Mouse (Mus musculus): ENCODE data around the gene Mif4gd. TPM values are rescaled to one million over a fixed set of nuclear protein-coding genes. Genes with fewer than 3 reads are reported as not detected.

Gene Mif4gd
- polyA plus RNA-seq, 1 experiment from 2014 or later: 23.8 TPM

- H3K4me1 ChIP-seq: peaks cover 21% of the 10 kb centered on the region
- WGBS: 86% methylated on average over 6 of the region's 6 CpGs
- H3K4me3 ChIP-seq: no peak overlapping the region
- no peaks in the 10 kb centered on the region for H3K9me3 ChIP-seq
- H3K27ac ChIP-seq: no peak overlapping the region
- peaks cover 65% of the 10 kb centered on the region for H3K36me3 ChIP-seq (replicated peaks)
- DNase-seq (ENCODE audit: extremely low spot score, low spot score): no peak
- no peaks in the 10 kb centered on the region for H3K27me3 ChIP-seq (ENCODE audit: poor library complexity, severe bottlenecking)
Observed at GRCm38 (mm10) chr11:115616893-115617292, 4.1 kb upstream of the Mif4gd start.

DNA sequence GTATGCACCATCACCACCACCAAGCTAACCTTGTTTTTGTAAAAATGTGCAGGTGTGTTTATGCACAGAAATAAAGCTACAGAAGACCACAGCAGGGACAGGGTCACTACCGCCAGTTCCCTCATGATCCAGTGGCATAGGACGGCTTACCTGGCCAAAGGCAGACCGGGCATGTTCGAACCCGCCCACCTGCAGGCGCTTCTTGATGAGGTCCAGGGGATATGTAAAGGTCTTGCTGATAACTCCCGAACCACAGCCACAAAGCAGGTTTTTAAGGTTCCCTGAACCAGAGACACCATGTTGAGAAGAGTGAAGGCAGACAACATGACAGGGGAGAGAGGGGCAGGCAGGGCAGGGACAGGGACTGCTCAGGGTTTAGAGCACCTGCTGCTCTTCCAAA, 3.6 kb upstream of the Mif4gd start:
- DNase-seq (ENCODE audit: extremely low spot score, low spot score): no peak
- Histone ChIP-seq H3K27me3 (ENCODE audit: poor library complexity, severe bottlenecking) (peaks cover 3% of the 10 kb centered on the region), H3K9me3 (no peaks in the 10 kb centered on the region), H3K36me3 (replicated peaks) (peaks cover 59% of the 10 kb centered on the region), H3K4me3 (no peak overlapping the region), H3K27ac (no peak overlapping the region), H3K4me1 (peaks cover 26% of the 10 kb centered on the region)
- whole genome bisulfite sequencing: 94% methylated on average over 7 of the region's 7 CpGs

DNA sequence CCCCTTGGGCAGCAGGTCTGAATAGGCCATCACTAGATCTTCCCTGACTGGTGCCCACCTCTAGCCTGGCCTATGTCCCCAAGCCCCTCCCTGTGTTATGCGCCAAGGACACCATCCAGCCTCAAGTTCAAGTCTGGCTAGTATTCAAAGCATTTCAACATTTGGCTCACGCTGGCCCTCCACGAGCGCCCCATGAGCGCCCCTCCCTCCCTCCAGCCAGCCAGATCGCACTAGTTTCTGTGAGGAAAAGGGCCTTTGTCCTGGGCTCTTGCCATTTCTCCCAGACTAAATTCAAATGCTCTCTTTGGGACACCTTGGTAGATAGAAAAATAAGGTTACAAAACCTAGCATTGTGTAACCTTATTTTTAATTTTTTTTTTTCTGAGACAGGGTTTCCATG, 3.1 kb upstream of the Mif4gd start:
- WGBS: 88% methylated on average over 6 of the region's 6 CpGs
- DNase-seq (ENCODE audit: extremely low spot score, low spot score): no peak
- Histone ChIP-seq H3K9me3 (no peaks in the 10 kb centered on the region), H3K27me3 (ENCODE audit: poor library complexity, severe bottlenecking) (peaks cover 6% of the 10 kb centered on the region), H3K36me3 (replicated peaks) (peaks cover 54% of the 10 kb centered on the region), H3K27ac (no peak overlapping the region), H3K4me1 (peaks cover 29% of the 10 kb centered on the region), H3K4me3 (no peak overlapping the region)

DNA sequence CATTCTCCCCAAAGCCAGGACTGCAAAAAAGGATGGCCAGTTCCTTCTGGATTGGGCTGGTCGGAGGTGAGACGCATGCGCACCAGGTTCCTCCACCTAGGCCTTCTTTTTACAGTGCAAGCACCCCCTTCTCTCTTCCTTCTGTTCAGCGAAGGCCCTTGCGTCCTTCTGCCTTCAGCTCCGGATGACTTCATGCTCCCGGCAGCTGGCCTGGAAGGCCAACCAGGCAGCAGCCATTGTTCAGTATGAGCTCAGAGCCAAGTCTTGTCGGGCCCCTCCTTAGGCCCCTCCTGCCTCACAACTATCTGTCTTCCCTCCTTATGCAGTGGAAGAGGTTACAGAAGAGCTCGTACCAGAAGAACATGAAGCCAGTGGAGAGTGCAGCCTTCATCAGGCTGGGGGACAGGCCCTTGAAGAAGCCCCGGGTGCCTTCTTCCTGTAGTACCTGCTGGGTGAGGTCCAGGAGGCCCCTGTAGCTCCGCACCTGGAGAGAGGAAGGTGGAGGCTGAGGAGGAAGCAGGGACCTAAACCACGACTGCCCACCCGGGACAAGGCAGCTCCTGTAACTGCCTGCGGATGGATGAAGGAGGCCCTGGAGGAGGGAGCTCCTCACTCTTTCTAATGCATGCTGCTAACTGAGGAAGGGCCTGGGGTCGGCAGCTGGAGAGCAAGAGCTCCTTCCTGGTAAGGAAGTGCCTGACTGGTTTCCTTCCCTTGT, 2.5 kb upstream of the Mif4gd start:
- 85% methylated on average over 15 of the region's 15 CpGs for WGBS
- no peak for DNase-seq (ENCODE audit: extremely low spot score, low spot score)
- H3K27me3 ChIP-seq (ENCODE audit: poor library complexity, severe bottlenecking): peaks cover 6% of the 10 kb centered on the region
- H3K27ac ChIP-seq: peak overlapping the region; percentile 35; the same call in 1 of the 2 replicates
- peaks cover 49% of the 10 kb centered on the region for H3K36me3 ChIP-seq (replicated peaks)
- H3K4me3 ChIP-seq: no peak overlapping the region
- H3K4me1 ChIP-seq: peaks cover 29% of the 10 kb centered on the region
- no peaks in the 10 kb centered on the region for H3K9me3 ChIP-seq

GRCm38 (mm10) chr11:115614346-115615107, 1.8 kb upstream of the Mif4gd start:
- Histone ChIP-seq H3K4me3 (no peak overlapping the region), H3K27ac (no peak overlapping the region), H3K27me3 (ENCODE audit: poor library complexity, severe bottlenecking) (peaks cover 6% of the 10 kb centered on the region), H3K9me3 (no peaks in the 10 kb centered on the region), H3K36me3 (replicated peaks) (peaks cover 49% of the 10 kb centered on the region), H3K4me1 (peaks cover 29% of the 10 kb centered on the region)
- no peak for DNase-seq (ENCODE audit: extremely low spot score, low spot score)
- WGBS: 89% methylated on average over 10 of the region's 10 CpGs

DNA sequence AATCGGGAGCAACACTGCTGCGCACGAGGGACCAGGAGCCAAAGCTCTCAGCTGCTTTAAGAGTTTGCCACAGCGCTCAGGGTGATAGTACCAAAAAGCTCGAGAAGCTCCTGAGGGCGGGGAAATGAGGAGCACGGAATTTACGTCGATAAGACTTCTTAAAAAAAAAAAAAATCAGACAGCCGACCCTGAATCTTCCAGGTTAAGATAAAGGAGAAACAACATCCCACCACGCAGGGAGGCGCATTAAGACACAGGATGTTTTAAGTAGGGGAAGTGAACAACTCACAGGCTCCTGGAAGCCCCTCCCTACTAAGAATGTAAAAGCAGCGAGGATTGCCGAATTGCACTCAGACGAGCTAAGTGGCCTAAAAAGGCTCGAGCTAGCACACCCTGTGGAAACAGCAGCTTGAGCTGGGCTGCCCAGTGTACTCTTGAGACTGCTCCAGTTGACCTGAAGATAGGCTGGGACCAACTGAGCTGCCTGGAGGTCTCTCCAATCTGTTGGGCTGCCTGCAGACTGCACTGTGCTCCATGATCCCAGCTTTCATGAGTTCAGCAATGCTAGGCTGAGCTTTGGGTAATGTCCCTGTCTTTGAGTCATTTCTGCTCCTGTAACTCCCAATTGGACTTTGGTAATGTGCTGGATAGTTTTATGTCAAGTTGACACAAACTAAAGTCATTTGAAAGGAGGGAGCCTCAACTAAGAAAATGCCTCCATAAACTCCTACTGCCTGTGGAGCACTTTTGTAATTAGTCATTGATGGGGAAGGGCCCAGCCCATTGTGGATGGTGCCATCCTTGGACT, 573 bp upstream of the Mif4gd start:
- Histone ChIP-seq H3K4me1 (peaks cover 29% of the 10 kb centered on the region), H3K27ac (peak overlapping the region; percentile 88), H3K9me3 (no peaks in the 10 kb centered on the region), H3K36me3 (replicated peaks) (peaks cover 53% of the 10 kb centered on the region), H3K27me3 (ENCODE audit: poor library complexity, severe bottlenecking) (peaks cover 6% of the 10 kb centered on the region), H3K4me3 (peak overlapping the region; percentile 74)
- peak; percentile 27 for DNase-seq (ENCODE audit: extremely low spot score, low spot score)
- WGBS: 0% methylated on average over 16 of the region's 16 CpGs

DNA sequence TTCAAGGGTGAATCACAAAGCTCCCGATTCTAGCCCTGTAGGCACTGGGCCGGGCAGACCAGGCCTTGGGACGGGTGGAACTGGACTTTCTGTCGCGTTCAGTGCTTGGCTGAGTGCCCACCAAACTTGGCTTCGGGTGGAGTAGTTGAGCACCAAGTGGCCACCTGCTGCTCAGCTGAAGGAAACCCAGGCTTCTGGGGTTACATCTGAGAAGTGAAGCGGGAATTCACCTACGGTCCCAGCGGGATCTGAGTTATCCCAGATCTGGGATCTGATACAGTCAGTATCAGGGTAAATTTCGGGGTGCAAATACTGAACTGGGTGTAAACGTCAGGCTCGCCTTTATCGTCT, 735 bp downstream of the Mif4gd start:
- Histone ChIP-seq H3K27me3 (ENCODE audit: poor library complexity, severe bottlenecking) (peaks cover 6% of the 10 kb centered on the region), H3K4me3 (peak overlapping the region; percentile 74), H3K36me3 (replicated peaks) (peaks cover 57% of the 10 kb centered on the region), H3K4me1 (peaks cover 29% of the 10 kb centered on the region), H3K9me3 (no peaks in the 10 kb centered on the region), H3K27ac (peak overlapping the region; percentile 88)
- 2% methylated on average over 13 of the region's 13 CpGs for WGBS
- no peak for DNase-seq (ENCODE audit: extremely low spot score, low spot score)

GRCm38 (mm10) chr11:115611173-115611572, 1.6 kb downstream of the Mif4gd start:
- no peak for DNase-seq (ENCODE audit: extremely low spot score, low spot score)
- WGBS: 85% methylated on average over 6 of the region's 6 CpGs
- 0 out of 2 replicates have a peak overlapping the region, but pooled peaks have one; percentile 74 for H3K4me3 ChIP-seq
- H3K36me3 ChIP-seq (replicated peaks): peaks cover 61% of the 10 kb centered on the region
- H3K27ac ChIP-seq: no peak overlapping the region
- H3K27me3 ChIP-seq (ENCODE audit: poor library complexity, severe bottlenecking): peaks cover 6% of the 10 kb centered on the region
- no peaks in the 10 kb centered on the region for H3K9me3 ChIP-seq
- peaks cover 29% of the 10 kb centered on the region for H3K4me1 ChIP-seq

- no peak overlapping the region for H3K27ac ChIP-seq
- H3K27me3 ChIP-seq (ENCODE audit: poor library complexity, severe bottlenecking): peaks cover 6% of the 10 kb centered on the region
- H3K4me3 ChIP-seq: no peak overlapping the region
- WGBS: 88% methylated on average over 3 of the region's 3 CpGs
- peaks cover 58% of the 10 kb centered on the region for H3K36me3 ChIP-seq (replicated peaks)
- H3K4me1 ChIP-seq: peaks cover 43% of the 10 kb centered on the region
- no peak for DNase-seq (ENCODE audit: extremely low spot score, low spot score)
- no peaks in the 10 kb centered on the region for H3K9me3 ChIP-seq
Observed at GRCm38 (mm10) chr11:115609576-115609975, 3.2 kb downstream of the Mif4gd start.

- H3K4me1 ChIP-seq: peaks cover 42% of the 10 kb centered on the region
- no peak overlapping the region for H3K27ac ChIP-seq
- no peak for DNase-seq (ENCODE audit: extremely low spot score, low spot score)
- H3K9me3 ChIP-seq: no peaks in the 10 kb centered on the region
- no peak overlapping the region for H3K4me3 ChIP-seq
- peaks cover 53% of the 10 kb centered on the region for H3K36me3 ChIP-seq (replicated peaks)
- H3K27me3 ChIP-seq (ENCODE audit: poor library complexity, severe bottlenecking): peaks cover 6% of the 10 kb centered on the region
- WGBS: 86% methylated on average over 23 of the region's 23 CpGs
Observed at GRCm38 (mm10) chr11:115608421-115609399, 4.1 kb downstream of the Mif4gd start.

GRCm38 (mm10) chr11:115606733-115607132, 6.0 kb downstream of the Mif4gd start:
- no peaks in the 10 kb centered on the region for H3K9me3 ChIP-seq
- DNase-seq (ENCODE audit: extremely low spot score, low spot score): no peak
- 95% methylated on average over 18 of the region's 18 CpGs for WGBS
- peaks cover 6% of the 10 kb centered on the region for H3K27me3 ChIP-seq (ENCODE audit: poor library complexity, severe bottlenecking)
- H3K36me3 ChIP-seq (replicated peaks): peaks cover 60% of the 10 kb centered on the region
- no peak overlapping the region for H3K4me3 ChIP-seq
- peaks cover 44% of the 10 kb centered on the region for H3K4me1 ChIP-seq
- H3K27ac ChIP-seq: no peak overlapping the region

DNA sequence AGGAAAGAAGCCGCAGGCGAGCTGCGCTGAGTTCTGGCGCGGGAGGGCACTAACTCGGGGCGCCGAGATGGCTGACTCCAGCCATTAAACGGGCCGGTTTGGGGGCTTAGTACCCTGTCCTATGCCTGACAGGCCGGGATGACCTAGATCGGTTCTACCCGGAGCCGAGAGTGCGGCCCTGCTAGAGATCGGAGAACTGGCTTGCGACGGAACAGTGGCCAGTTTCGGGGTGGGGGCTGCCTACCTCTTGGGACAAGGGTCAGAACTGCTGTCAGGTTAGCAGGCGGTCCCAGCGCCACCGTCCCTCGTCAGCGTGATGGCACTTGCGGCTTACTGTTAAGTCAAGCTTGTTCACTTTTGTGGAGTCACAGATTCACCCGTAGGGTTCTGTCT, 8.5 kb downstream of the Mif4gd start:
- peaks cover 39% of the 10 kb centered on the region for H3K4me1 ChIP-seq

More for the DNA sequence above, 8.5 kb downstream of the Mif4gd start:
- DNase-seq (ENCODE audit: extremely low spot score, low spot score): no peak
- peak overlapping the region; percentile 100 for H3K4me3 ChIP-seq
- no peaks in the 10 kb centered on the region for H3K27me3 ChIP-seq (ENCODE audit: poor library complexity, severe bottlenecking)
- peaks cover 68% of the 10 kb centered on the region for H3K36me3 ChIP-seq (replicated peaks)
- no peaks in the 10 kb centered on the region for H3K9me3 ChIP-seq
- peak overlapping the region; percentile 98 for H3K27ac ChIP-seq
- WGBS: under 1% methylated on average over 26 of the region's 26 CpGs

Measured in forebrain, embryonic 10.5 days (tissue).